ENCODE assay signal across 19 mouse cellular contexts in the genomic region with DNA sequence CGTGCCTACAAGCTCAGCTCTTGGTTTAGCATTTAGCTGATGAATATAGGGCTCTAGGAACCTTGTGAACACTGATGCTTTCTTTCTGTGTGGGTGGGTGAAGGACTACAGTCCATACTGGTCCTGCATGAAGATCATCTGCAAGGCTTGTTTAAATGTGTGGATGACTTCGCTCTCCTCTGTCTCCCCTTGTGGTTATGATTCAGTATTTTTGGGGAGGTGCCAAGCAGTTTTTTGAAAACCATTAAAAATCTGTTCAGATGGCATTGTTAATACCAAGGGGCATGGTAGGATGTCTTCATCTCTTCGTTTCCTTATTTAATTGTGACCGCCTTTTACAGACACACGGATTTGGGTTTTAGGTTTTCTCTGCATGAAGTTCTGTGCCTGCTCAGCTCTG.
DNase-seq lines count a peak whose midpoint lies in the region; ATAC-seq and TF ChIP-seq lines count a peak whose summit lies in the region.
"Had no signal": no experiment of that assay in that cellular context is flagged by ENCODE, and none has a peak within 500 bp of the region (broad histone marks: within the 10 kb centered on the region; RNA-seq: fewer than 3 reads in every experiment).

No protein-coding gene starts in this region.

- no peaks in the 10 kb centered on the region for H3K4me1 ChIP-seq in forebrain, postnatal 0 days (ENCODE audit: insufficient read depth)
- no peaks in the 10 kb centered on the region for H3K4me1 ChIP-seq in forebrain, embryonic 14.5 days (ENCODE audit: control insufficient read depth, insufficient read depth, low read length)
- H3K4me1 ChIP-seq in hindbrain, postnatal 0 days (ENCODE audit: insufficient read depth, low read length), result 0 out of 2 replicates have a peak, but pooled peaks cover 5% of the 10 kb centered on the region
- no peaks in the 10 kb centered on the region for H3K4me1 ChIP-seq in hindbrain, embryonic 10.5 days (replicated peaks)
- H3K4me1 ChIP-seq in midbrain, postnatal 0 days (ENCODE audit: insufficient read depth, low read length), result no peaks in the 10 kb centered on the region
- H3K4me1 ChIP-seq in midbrain, embryonic 16.5 days (ENCODE audit: control insufficient read depth, insufficient read depth, low read length), result peaks cover 8% of the 10 kb centered on the region; the same call in 1 of the 2 replicates
- H3K4me1 ChIP-seq: embryonic facial prominence, embryonic 10.5 days; embryonic facial prominence, embryonic 12.5 days had no signal

- WGBS in forebrain, postnatal 0 days, result 82% methylated on average over 5 of the region's 5 CpGs
- 81% methylated on average over 5 of the region's 5 CpGs for WGBS in forebrain, embryonic 14.5 days
- WGBS in hindbrain, postnatal 0 days, result 69% methylated on average over 5 of the region's 5 CpGs
- WGBS in hindbrain, embryonic 10.5 days, result 89% methylated on average over 5 of the region's 5 CpGs
- 72% methylated on average over 5 of the region's 5 CpGs for WGBS in midbrain, postnatal 0 days
- 78% methylated on average over 5 of the region's 5 CpGs for WGBS in midbrain, embryonic 16.5 days

- H3K4me3 ChIP-seq in forebrain, postnatal 0 days (ENCODE audit: low read depth, low read length), result no peak overlapping the region
- no peak overlapping the region for H3K4me3 ChIP-seq in forebrain, embryonic 14.5 days (ENCODE audit: low read depth, low read length)
- no peak overlapping the region for H3K4me3 ChIP-seq in hindbrain, postnatal 0 days (ENCODE audit: low read length)
- H3K4me3 ChIP-seq in hindbrain, embryonic 10.5 days, result no peak overlapping the region
- no peak overlapping the region for H3K4me3 ChIP-seq in midbrain, postnatal 0 days (ENCODE audit: low read depth, low read length)
- H3K4me3 ChIP-seq in midbrain, embryonic 16.5 days (ENCODE audit: low read depth, low read length), result no peak overlapping the region
- H3K4me3 ChIP-seq: embryonic facial prominence, embryonic 10.5 days; embryonic facial prominence, embryonic 12.5 days; forebrain, embryonic 13.5 days had no signal

- no peak overlapping the region for H3K4me2 ChIP-seq in forebrain, postnatal 0 days (ENCODE audit: low read depth)
- no peak overlapping the region for H3K4me2 ChIP-seq in forebrain, embryonic 14.5 days (ENCODE audit: low read length)
- H3K4me2 ChIP-seq in hindbrain, postnatal 0 days (ENCODE audit: low read depth, low read length), result no peak overlapping the region
- H3K4me2 ChIP-seq in midbrain, postnatal 0 days (ENCODE audit: low read depth, low read length, poor library complexity, severe bottlenecking), result no peak overlapping the region
- H3K4me2 ChIP-seq in midbrain, embryonic 16.5 days (ENCODE audit: low read length), result no peak overlapping the region
- H3K4me2 ChIP-seq: embryonic facial prominence, embryonic 12.5 days; forebrain, embryonic 13.5 days had no signal

- H3K27ac ChIP-seq in forebrain, postnatal 0 days (ENCODE audit: low read depth, low read length), result no peak overlapping the region
- H3K27ac ChIP-seq in forebrain, embryonic 14.5 days (ENCODE audit: low read depth, low read length), result no peak overlapping the region
- H3K27ac ChIP-seq in hindbrain, postnatal 0 days, result no peak overlapping the region
- H3K27ac ChIP-seq in hindbrain, embryonic 10.5 days, result no peak overlapping the region
- H3K27ac ChIP-seq in midbrain, postnatal 0 days (ENCODE audit: low read depth, low read length), result no peak overlapping the region
- no peak overlapping the region for H3K27ac ChIP-seq in midbrain, embryonic 16.5 days (ENCODE audit: low read length)
- H3K27ac ChIP-seq: embryonic facial prominence, embryonic 10.5 days; embryonic facial prominence, embryonic 12.5 days; forebrain, embryonic 13.5 days had no signal

- H3K36me3 ChIP-seq in forebrain, postnatal 0 days (ENCODE audit: insufficient read depth), result no peaks in the 10 kb centered on the region
- no peaks in the 10 kb centered on the region for H3K36me3 ChIP-seq in forebrain, embryonic 14.5 days (ENCODE audit: control insufficient read depth, insufficient read depth, low read length)
- no peaks in the 10 kb centered on the region for H3K36me3 ChIP-seq in hindbrain, postnatal 0 days (ENCODE audit: insufficient read depth, low read length)
- no peaks in the 10 kb centered on the region for H3K36me3 ChIP-seq in hindbrain, embryonic 10.5 days
- H3K36me3 ChIP-seq in midbrain, postnatal 0 days (ENCODE audit: insufficient read depth, low read length), result no peaks in the 10 kb centered on the region
- H3K36me3 ChIP-seq in midbrain, embryonic 16.5 days (ENCODE audit: control insufficient read depth, insufficient read depth, low read length), result no peaks in the 10 kb centered on the region
- H3K36me3 ChIP-seq: embryonic facial prominence, embryonic 10.5 days; embryonic facial prominence, embryonic 12.5 days had no signal

- peak; percentile 5 for DNase-seq in forebrain, postnatal 0 days
- DNase-seq in forebrain, embryonic 14.5 days (ENCODE audit: low spot score), result no peak
- DNase-seq in hindbrain, postnatal 0 days (ENCODE audit: low spot score), result no peak
- DNase-seq in hindbrain, embryonic 10.5 days (ENCODE audit: low spot score), result no peak
- DNase-seq in midbrain, postnatal 0 days (ENCODE audit: low spot score), result no peak
- no peak for DNase-seq in lung, postnatal 10 days
- DNase-seq: adrenal gland, adult 8-10 months; adrenal gland, postnatal 14 days; adrenal gland, postnatal 36 days; cerebellum, adult 11-12 months; cerebellum, adult 2 months; cerebellum, adult 9-10 months had no signal

- no peak for ATAC-seq in forebrain, postnatal 0 days
- no peak for ATAC-seq in forebrain, embryonic 14.5 days
- no peak for ATAC-seq in hindbrain, postnatal 0 days
- no peak for ATAC-seq in midbrain, postnatal 0 days (ENCODE audit: low FRiP score)
- ATAC-seq in midbrain, embryonic 16.5 days, result no peak
- ATAC-seq: activated CD4-positive, CD25-positive, alpha-beta regulatory T cell, adult 4 months; forebrain, embryonic 13.5 days; forebrain, embryonic 16.5 days; Patski had no signal

- no peak overlapping the region for H3K9ac ChIP-seq in forebrain, postnatal 0 days
- H3K9ac ChIP-seq in forebrain, embryonic 14.5 days (ENCODE audit: low read length), result no peak overlapping the region
- H3K9ac ChIP-seq in hindbrain, postnatal 0 days (replicated peaks; ENCODE audit: low read length), result no peak overlapping the region
- no peak overlapping the region for H3K9ac ChIP-seq in midbrain, postnatal 0 days (replicated peaks; ENCODE audit: low read length, poor library complexity, severe bottlenecking)
- no peak overlapping the region for H3K9ac ChIP-seq in midbrain, embryonic 16.5 days (ENCODE audit: low read depth, low read length)
- H3K9ac ChIP-seq: embryonic facial prominence, embryonic 12.5 days; forebrain, embryonic 13.5 days had no signal

- TF ChIP-seq CTCF in forebrain, postnatal 0 days (IDR thresholded peaks at IDR 0.05; ENCODE audit: low read depth), result no peak
- peak; percentile 27; the same call in 1 of the 2 replicates for TF ChIP-seq CTCF in hindbrain, postnatal 0 days (IDR thresholded peaks at IDR 0.05; ENCODE audit: low read depth)
- 0 out of 2 replicates have a peak, but pooled peaks have one; percentile 26 for TF ChIP-seq CTCF in midbrain, postnatal 0 days (IDR thresholded peaks at IDR 0.05)

- H3K27me3 ChIP-seq in forebrain, postnatal 0 days (ENCODE audit: insufficient read depth, low read length), result no peaks in the 10 kb centered on the region
- no peaks in the 10 kb centered on the region for H3K27me3 ChIP-seq in forebrain, embryonic 14.5 days (replicated peaks; ENCODE audit: control insufficient read depth, insufficient read depth, low read length)
- H3K27me3 ChIP-seq in hindbrain, postnatal 0 days (ENCODE audit: insufficient read depth, low read length), result no peaks in the 10 kb centered on the region
- H3K27me3 ChIP-seq in hindbrain, embryonic 10.5 days (ENCODE audit: insufficient read depth, poor library complexity, severe bottlenecking), result no peaks in the 10 kb centered on the region
- H3K27me3 ChIP-seq in midbrain, postnatal 0 days (ENCODE audit: insufficient read depth, low read length), result no peaks in the 10 kb centered on the region
- H3K27me3 ChIP-seq in midbrain, embryonic 16.5 days (ENCODE audit: control insufficient read depth, insufficient read depth, low read depth, low read length), result no peaks in the 10 kb centered on the region
- H3K27me3 ChIP-seq: embryonic facial prominence, embryonic 12.5 days; forebrain, embryonic 13.5 days had no signal

- no peaks in the 10 kb centered on the region for H3K9me3 ChIP-seq in forebrain, postnatal 0 days (ENCODE audit: low read length)
- H3K9me3 ChIP-seq in forebrain, embryonic 14.5 days (replicated peaks; ENCODE audit: control insufficient read depth, low read length), result no peaks in the 10 kb centered on the region
- no peaks in the 10 kb centered on the region for H3K9me3 ChIP-seq in hindbrain, postnatal 0 days (ENCODE audit: low read length)
- H3K9me3 ChIP-seq in hindbrain, embryonic 10.5 days, result no peaks in the 10 kb centered on the region
- H3K9me3 ChIP-seq in midbrain, postnatal 0 days (ENCODE audit: low read length), result no peaks in the 10 kb centered on the region
- H3K9me3 ChIP-seq in midbrain, embryonic 16.5 days (replicated peaks; ENCODE audit: control insufficient read depth, low read length, poor library complexity, severe bottlenecking), result no peaks in the 10 kb centered on the region
- H3K9me3 ChIP-seq: embryonic facial prominence, embryonic 10.5 days; embryonic facial prominence, embryonic 12.5 days; forebrain, embryonic 13.5 days had no signal
